Mouse (Mus musculus) natural killer cell, adult 2 months (primary cell): ENCODE results near the gene Galnt17.

ENCODE experiments used
- DNase-seq, 2 experiments: peaks; one replicate each; pipeline ENCODE4 v3.0.0; 2022; ENCODE audit warnings: low spot score in 2 of 2

The Galnt17 gene

GRCm38 (mm10) chr5:131020936-131021335, 287.4 kb downstream of the Galnt17 start:
- no peak for DNase-seq

- DNase-seq, result no peak
These were observed 288.8 kb downstream of the Galnt17 start for GRCm38 (mm10) chr5:131019346-131019965.

- no peak for DNase-seq
These were observed 292.2 kb downstream of the Galnt17 start for GRCm38 (mm10) chr5:131016066-131016465.

- no peak for DNase-seq
These were observed 293.0 kb downstream of the Galnt17 start for GRCm38 (mm10) chr5:131015341-131015740.

GRCm38 (mm10) chr5:131013816-131014215, 294.5 kb downstream of the Galnt17 start:
- no peak for DNase-seq

- no peak for DNase-seq
These were observed 295.2 kb downstream of the Galnt17 start for GRCm38 (mm10) chr5:131013101-131013500.

GRCm38 (mm10) chr5:131009510-131009909, 298.8 kb downstream of the Galnt17 start:
- no peak for DNase-seq

GRCm38 (mm10) chr5:131008507-131008906, 299.8 kb downstream of the Galnt17 start:
- DNase-seq, result no peak

GRCm38 (mm10) chr5:131007871-131008505, 300.3 kb downstream of the Galnt17 start:
- no peak for DNase-seq

GRCm38 (mm10) chr5:131007198-131007597, 301.1 kb downstream of the Galnt17 start:
- DNase-seq, result no peak

- no peak for DNase-seq
These were observed 301.8 kb downstream of the Galnt17 start for GRCm38 (mm10) chr5:131006524-131006923.

- DNase-seq, result no peak
These were observed 307.7 kb downstream of the Galnt17 start for GRCm38 (mm10) chr5:131000572-131000971.

- no peak for DNase-seq
These were observed 329.0 kb downstream of the Galnt17 start for GRCm38 (mm10) chr5:130979321-130979720.

- no peak for DNase-seq
These were observed 329.4 kb downstream of the Galnt17 start for GRCm38 (mm10) chr5:130978871-130979270.

- DNase-seq, result no peak
These were observed 330.3 kb downstream of the Galnt17 start for GRCm38 (mm10) chr5:130977999-130978398.

GRCm38 (mm10) chr5:130952361-130952760, 355.9 kb downstream of the Galnt17 start:
- DNase-seq, result no peak

- no peak for DNase-seq
These were observed 357.4 kb downstream of the Galnt17 start for GRCm38 (mm10) chr5:130950894-130951400.

- no peak for DNase-seq
These were observed 357.9 kb downstream of the Galnt17 start for GRCm38 (mm10) chr5:130950421-130950820.

- DNase-seq, result no peak
These were observed 358.6 kb downstream of the Galnt17 start for GRCm38 (mm10) chr5:130949710-130950109.

GRCm38 (mm10) chr5:130938911-130939608, 369.2 kb downstream of the Galnt17 start:
- no peak for DNase-seq

GRCm38 (mm10) chr5:130938274-130938741, 370.0 kb downstream of the Galnt17 start:
- no peak for DNase-seq

GRCm38 (mm10) chr5:130930999-130931398, 377.3 kb downstream of the Galnt17 start:
- DNase-seq, result no peak

- DNase-seq, result no peak
These were observed 380.5 kb downstream of the Galnt17 start for GRCm38 (mm10) chr5:130927794-130928149.
